Mouse (Mus musculus) heart, adult 2 months (tissue): ENCODE measurements around the gene Lmln. TPM values are rescaled to one million over a fixed set of nuclear protein-coding genes. Genes with fewer than 3 reads are reported as not detected.
"Not testable (repeated sequence)": the region's sequence is repeated elsewhere in the genome, so short reads cannot be mapped to it uniquely, and the experiment has no call there.

Experiments
- DNase-seq, 2 experiments: peaks; one replicate each; pipeline ENCODE4 v3.0.0; 2021
- H3K27ac ChIP-seq: fragments of 200-600 bp; 2 replicates; pipeline ENCODE4 v1.8.1; 2022
- H3K27me3 ChIP-seq: fragments of 200-500 bp; 2 replicates; pipeline ENCODE4 v1.6.1; 2012; ENCODE audit warnings: mild to moderate bottlenecking, low read length, inconsistent platforms, mixed read lengths; ENCODE audit not compliant: control insufficient read depth, insufficient read depth
- H3K36me3 ChIP-seq: fragments of 200-500 bp; 2 replicates; pipeline ENCODE4 v1.6.1; 2012; ENCODE audit warnings: low read length, inconsistent platforms; ENCODE audit not compliant: control insufficient read depth, insufficient read depth
- H3K4me1 ChIP-seq: fragments of 200-500 bp; 2 replicates; pipeline ENCODE4 v1.6.1; 2011; ENCODE audit warnings: low read length; ENCODE audit not compliant: control insufficient read depth, insufficient read depth
- H3K4me3 ChIP-seq: fragments of 200-600 bp; 2 replicates; pipeline ENCODE4 v1.8.1; 2022
- H3K79me2 ChIP-seq: fragments of 200-500 bp; replicated peaks from 2 replicates; pipeline ENCODE4 v1.6.1; 2012; ENCODE audit warnings: mild to moderate bottlenecking, inconsistent platforms, low read length, moderate library complexity, mixed read lengths; ENCODE audit not compliant: control insufficient read depth, insufficient read depth
- H3K9ac ChIP-seq: fragments of 200-500 bp; 2 replicates; pipeline ENCODE4 v1.6.1; 2012; ENCODE audit warnings: low read depth, mild to moderate bottlenecking, control low read depth, inconsistent platforms, low read length, mixed read lengths
- CTCF ChIP-seq: fragments of 200-600 bp; IDR thresholded peaks from 2 replicates; pipeline ENCODE4 v1.8.1; 2022; ENCODE audit warnings: antibody characterized with exemption, mild to moderate bottlenecking, moderate library complexity
- EP300 ChIP-seq: fragments of 200-500 bp; IDR thresholded peaks from 2 replicates; pipeline ENCODE4 v1.6.1; 2011; ENCODE audit warnings: low read depth, low read length, control low read depth; ENCODE audit not compliant: insufficient read depth
- POLR2A ChIP-seq: fragments of 200-500 bp; IDR thresholded peaks from 2 replicates; pipeline ENCODE4 v1.6.1; 2011; ENCODE audit warnings: mild to moderate bottlenecking, low read depth, low read length, control low read depth; ENCODE audit not compliant: insufficient read depth
- WGBS: fragments of 180-500 bp; shearing (Covaris S2); methylation state at CpG from one replicate; pipeline ENCODE4 v1.1.7; 2018; 5-methylcytosine and 5-hydroxymethylcytosine counted together
- intact Hi-C: fragments of 180-260 bp; cut with DNase I; formaldehyde crosslinking; loops from one replicate; pipeline ENCODE4 v1.15.1; 2025
- polyA plus RNA-seq: library from polyadenylated mRNA; depleted of rRNA; stranded (reverse); fragments of >200 nt; gene quantifications from 2 replicates; pipeline ENCODE4 v1.2.3, GENCODE M21; 2012
- total RNA-seq, 2 experiments: library from RNA; stranded (reverse); gene quantifications; 2 replicates each; pipeline ENCODE4 v1.2.3; 2021

Lmln gene
- total and polyA plus RNA-seq, 3 experiments, result 1.1 to 2.0 (median 1.9) TPM

GRCm38 (mm10) chr16:33042682-33043081, 19.6 kb upstream of the Lmln start:
- no peaks in the 10 kb centered on the region for H3K79me2 ChIP-seq
- no peak overlapping the region for H3K9ac ChIP-seq
- H3K36me3 ChIP-seq, result no peaks in the 10 kb centered on the region
- DNase-seq, result no peak
- no peak overlapping the region for H3K4me3 ChIP-seq
- WGBS, result 71% methylated on average over 1 of the region's 1 CpGs
- intact Hi-C loops, result no loop called here
- no peaks in the 10 kb centered on the region for H3K4me1 ChIP-seq
- TF ChIP-seq POLR2A (no peak), CTCF (no peak), EP300 (no peak)
- H3K27me3 ChIP-seq, result no peaks in the 10 kb centered on the region
- H3K27ac ChIP-seq, result no peak overlapping the region

GRCm38 (mm10) chr16:33043268-33043667, 19.1 kb upstream of the Lmln start:
- Histone ChIP-seq H3K9ac (no peak overlapping the region), H3K4me1 (no peaks in the 10 kb centered on the region), H3K27ac (no peak overlapping the region), H3K79me2 (no peaks in the 10 kb centered on the region), H3K27me3 (no peaks in the 10 kb centered on the region), H3K36me3 (no peaks in the 10 kb centered on the region), H3K4me3 (no peak overlapping the region)
- TF ChIP-seq EP300 (no peak), POLR2A (no peak), CTCF (no peak)
- 33% methylated on average over 2 of the region's 2 CpGs for WGBS
- DNase-seq, result no peak
- intact Hi-C loops, result no loop called here

DNA sequence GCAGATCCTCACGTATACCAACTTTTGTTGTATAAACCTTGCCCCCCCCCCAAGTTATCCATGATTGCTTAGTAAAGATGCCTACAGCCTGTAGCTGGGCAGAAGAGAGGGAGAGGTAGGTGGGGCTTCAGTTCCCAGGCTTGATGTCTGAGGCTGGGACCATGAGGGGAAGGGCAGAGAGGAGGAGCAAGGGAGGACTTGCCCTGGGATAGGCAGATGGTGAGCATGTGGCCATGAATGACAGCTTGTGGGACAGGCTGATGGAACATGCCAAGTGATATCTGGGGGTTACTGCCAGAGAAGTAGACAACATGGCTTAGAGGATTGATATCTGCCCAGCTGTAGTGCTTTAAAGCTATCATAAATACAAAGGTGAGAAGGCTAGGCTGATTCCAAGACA, 14.3 kb upstream of the Lmln start:
- no peak overlapping the region for H3K4me3 ChIP-seq
- 93% methylated on average over 1 of the region's 1 CpGs for WGBS
- no peaks in the 10 kb centered on the region for H3K79me2 ChIP-seq
- intact Hi-C loops, result no loop called here
- H3K27me3 ChIP-seq, result no peaks in the 10 kb centered on the region
- no peaks in the 10 kb centered on the region for H3K36me3 ChIP-seq
- H3K4me1 ChIP-seq, result no peaks in the 10 kb centered on the region
- no peak overlapping the region for H3K27ac ChIP-seq
- TF ChIP-seq CTCF, result no peak
- no peak for TF ChIP-seq POLR2A
- H3K9ac ChIP-seq, result no peak overlapping the region
- DNase-seq, result no peak

- DNase-seq, result no peak
- 71% methylated on average over 2 of the region's 2 CpGs for WGBS
- H3K9ac ChIP-seq, result no peak overlapping the region
- H3K4me3 ChIP-seq, result no peak overlapping the region
- H3K79me2 ChIP-seq, result no peaks in the 10 kb centered on the region
- no peaks in the 10 kb centered on the region for H3K4me1 ChIP-seq
- no peaks in the 10 kb centered on the region for H3K27me3 ChIP-seq
- H3K27ac ChIP-seq, result no peak overlapping the region
- intact Hi-C loops, result no loop called here
- no peaks in the 10 kb centered on the region for H3K36me3 ChIP-seq
- TF ChIP-seq EP300 (no peak), POLR2A (no peak), CTCF (no peak)
Observed at GRCm38 (mm10) chr16:33048686-33049085, 13.6 kb upstream of the Lmln start.

DNA sequence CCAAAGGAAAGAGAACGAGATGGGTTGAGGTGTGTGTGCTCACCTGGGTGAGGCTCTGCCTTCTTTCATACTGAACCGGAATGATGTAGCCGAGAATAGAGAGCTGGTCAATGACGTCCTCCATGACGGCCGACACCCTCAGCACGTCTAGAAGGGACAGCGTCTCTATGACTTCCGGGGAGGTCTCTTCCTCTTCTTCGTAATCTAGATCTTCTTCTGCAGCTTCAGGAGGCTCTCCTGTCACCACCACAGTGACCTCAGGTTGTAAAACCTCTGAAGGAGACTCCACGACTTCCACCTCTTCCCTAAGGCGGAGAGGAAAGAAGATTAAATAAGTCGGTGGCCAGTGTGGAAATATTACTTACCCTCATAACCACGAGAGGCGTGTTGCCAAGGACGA, 12.5 kb upstream of the Lmln start:
- 81% methylated on average over 16 of the region's 16 CpGs for WGBS
- no peaks in the 10 kb centered on the region for H3K36me3 ChIP-seq
- H3K4me1 ChIP-seq, result no peaks in the 10 kb centered on the region
- H3K27ac ChIP-seq, result no peak overlapping the region
- no peak for DNase-seq
- H3K9ac ChIP-seq, result no peak overlapping the region
- H3K79me2 ChIP-seq, result no peaks in the 10 kb centered on the region
- no peaks in the 10 kb centered on the region for H3K27me3 ChIP-seq
- TF ChIP-seq POLR2A (no peak), EP300 (no peak), CTCF (no peak)
- intact Hi-C loops, result no loop called here
- no peak overlapping the region for H3K4me3 ChIP-seq

DNA sequence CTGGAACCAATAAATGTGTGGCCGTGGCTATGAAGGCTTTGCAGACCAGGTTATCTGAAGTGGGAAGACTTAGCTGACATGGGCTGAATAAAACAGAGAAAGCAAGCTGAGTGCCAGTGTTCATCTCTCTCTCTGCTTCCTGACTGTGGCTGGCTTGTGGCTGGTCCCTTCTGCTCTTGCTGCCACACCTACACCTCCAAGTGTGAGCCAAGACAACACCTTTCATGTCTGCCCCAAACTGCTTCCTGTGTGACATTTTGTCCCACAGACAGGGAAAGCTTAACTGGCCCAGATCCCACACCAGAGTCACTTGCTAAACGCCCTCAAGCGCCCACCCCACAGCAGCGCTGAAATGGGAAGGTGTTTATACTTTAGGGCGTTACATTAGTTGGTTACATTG, 9.2 kb upstream of the Lmln start:
- Histone ChIP-seq H3K4me1 (peaks cover 3% of the 10 kb centered on the region), H3K79me2 (no peaks in the 10 kb centered on the region), H3K27ac (no peak overlapping the region), H3K9ac (no peak overlapping the region), H3K36me3 (peaks cover 7% of the 10 kb centered on the region), H3K27me3 (no peaks in the 10 kb centered on the region), H3K4me3 (no peak overlapping the region)
- TF ChIP-seq POLR2A, result no peak
- TF ChIP-seq CTCF, result no peak
- no peak for TF ChIP-seq EP300
- no peak for DNase-seq
- intact Hi-C loops, result no loop called here
- 69% methylated on average over 5 of the region's 5 CpGs for WGBS

DNA sequence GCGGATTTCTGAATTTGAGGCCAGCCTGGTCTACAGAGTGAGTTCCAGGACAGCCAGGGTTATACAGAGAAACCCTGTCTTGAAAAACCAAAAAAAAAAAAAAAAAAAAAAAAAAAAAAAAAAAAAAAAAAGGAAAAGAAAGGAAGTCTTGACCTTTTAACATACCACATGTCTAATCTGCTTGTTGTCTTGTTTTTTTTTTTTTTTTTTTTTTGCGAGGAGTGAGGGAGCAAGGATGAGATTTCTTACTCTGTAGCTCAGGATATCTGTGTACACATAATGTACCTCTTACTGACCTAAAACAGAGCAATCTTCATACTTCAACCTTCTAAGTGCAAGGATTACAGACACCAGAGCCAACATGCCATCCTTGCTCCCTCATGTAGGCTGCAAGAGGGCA, 7.4 kb upstream of the Lmln start:
- 70% methylated on average over 2 of the region's 2 CpGs for WGBS
- not testable (repeated sequence) for H3K27ac ChIP-seq, H3K4me3 ChIP-seq, DNase-seq, H3K79me2 ChIP-seq, H3K4me1 ChIP-seq, H3K9ac ChIP-seq, H3K27me3 ChIP-seq
- intact Hi-C loops, result loop anchor here (5.0 kb wide), 1 partner anchor 197 kb away; the partner anchor contains the start of gene Snx4
- H3K36me3 ChIP-seq, result peaks cover 14% of the 10 kb centered on the region
